20 mouse cellular contexts compared by ENCODE assay signal in the genomic region with DNA sequence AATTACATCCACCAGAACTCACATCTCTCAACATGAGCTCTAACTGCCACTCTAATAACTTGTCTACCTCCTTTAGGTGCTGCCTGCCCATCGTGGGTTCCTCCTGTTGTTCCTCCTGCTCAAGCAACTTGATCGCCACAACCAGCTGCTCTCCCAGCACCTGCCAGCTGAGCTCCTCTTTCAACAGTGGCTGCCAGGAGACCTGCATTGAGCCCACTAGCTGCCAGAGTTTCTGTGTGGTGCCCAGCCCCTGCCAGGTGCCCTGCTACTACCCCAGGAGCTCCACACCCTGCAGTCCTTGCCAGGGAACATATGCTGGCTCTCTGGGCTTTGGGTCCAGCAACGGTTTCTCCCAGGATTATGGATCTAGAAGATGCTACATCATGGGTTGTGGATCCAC. TPM values are rescaled to one million over a fixed set of nuclear protein-coding genes. Genes with fewer than 3 reads are reported as not detected.
"Had no signal": no experiment of that assay in that cellular context is flagged by ENCODE, and none has a peak within 500 bp of the region (broad histone marks: within the 10 kb centered on the region; RNA-seq: fewer than 3 reads in every experiment).

A gene (plus strand): TSS at position 150 of the 400 bp plus-strand sequence.

- DNase-seq: kidney, adult 9 months; kidney, postnatal 14 days; kidney, postnatal 4 days; liver, embryonic 13.5 days; lung, adult 2 months; lung, postnatal 14 days; retina, postnatal 1 day; right cerebral cortex, postnatal 25 days; thymus, postnatal 25 days had no signal

- H3K4me3 ChIP-seq: liver, embryonic 13.5 days; midbrain, embryonic 12.5 days; midbrain, embryonic 15.5 days; neural tube, embryonic 12.5 days; neural tube, embryonic 15.5 days; stomach, embryonic 15.5 days had no signal

- H3K27ac ChIP-seq: liver, embryonic 13.5 days; macrophage; midbrain, embryonic 12.5 days; midbrain, embryonic 15.5 days; neural tube, embryonic 12.5 days; neural tube, embryonic 15.5 days; stomach, embryonic 15.5 days had no signal

RNA-seq across cellular contexts. Expression of the gene that starts here (rescaled TPM):
- total RNA-seq: layer of hippocampus, adult 18-20 months; layer of hippocampus, postnatal 14 days; left cerebral cortex, postnatal 25 days; liver, adult 2 months; megakaryocyte, adult 5-6 weeks had no signal
